Mouse (Mus musculus) urinary bladder, adult 2 months (tissue): ENCODE data around the gene Efcc1. TPM values are rescaled to one million over a fixed set of nuclear protein-coding genes. Genes with fewer than 3 reads are reported as not detected.

Source experiments
- DNase-seq: peaks from one replicate; pipeline ENCODE4 v3.0.0; 2022; ENCODE audit warnings: low spot score
- polyA plus RNA-seq: library from polyadenylated mRNA; depleted of rRNA; stranded (reverse); fragments of >200 nt; gene quantifications from 2 replicates; pipeline ENCODE4 v1.2.3, GENCODE M21; 2012

Efcc1 gene
- polyA plus RNA-seq, 1 experiment, result 3.9 TPM

GRCm38 (mm10) chr6:87778294-87779173 is 47.9 kb downstream of the Efcc1 start:
- DNase-seq, result no peak

- no peak for DNase-seq
Observed at GRCm38 (mm10) chr6:87779174-87780165, 48.8 kb downstream of the Efcc1 start.

GRCm38 (mm10) chr6:87780546-87781301 is 50.1 kb downstream of the Efcc1 start:
- no peak for DNase-seq

- no peak for DNase-seq
Observed at GRCm38 (mm10) chr6:87784033-87784432, 53.4 kb downstream of the Efcc1 start.

- no peak for DNase-seq
Observed at GRCm38 (mm10) chr6:87786621-87787020, 56.0 kb downstream of the Efcc1 start.

GRCm38 (mm10) chr6:87787108-87787890 is 56.6 kb downstream of the Efcc1 start:
- no peak for DNase-seq

GRCm38 (mm10) chr6:87788266-87788895 is 57.7 kb downstream of the Efcc1 start:
- DNase-seq, result no peak

GRCm38 (mm10) chr6:87788896-87789587 is 58.4 kb downstream of the Efcc1 start:
- DNase-seq, result no peak

- DNase-seq, result no peak
Observed at GRCm38 (mm10) chr6:87789791-87790190, 59.1 kb downstream of the Efcc1 start.

- DNase-seq, result no peak
Observed at GRCm38 (mm10) chr6:87790779-87791480, 60.3 kb downstream of the Efcc1 start.

GRCm38 (mm10) chr6:87791826-87792225 is 61.2 kb downstream of the Efcc1 start:
- no peak for DNase-seq

- no peak for DNase-seq
Observed at GRCm38 (mm10) chr6:87793821-87794510, 63.3 kb downstream of the Efcc1 start.

GRCm38 (mm10) chr6:87795385-87796150 is 64.9 kb downstream of the Efcc1 start:
- no peak for DNase-seq

GRCm38 (mm10) chr6:87796251-87796880 is 65.7 kb downstream of the Efcc1 start:
- no peak for DNase-seq

GRCm38 (mm10) chr6:87797321-87797720 is 66.7 kb downstream of the Efcc1 start:
- DNase-seq, result no peak

GRCm38 (mm10) chr6:87799576-87799975 is 68.9 kb downstream of the Efcc1 start:
- DNase-seq, result no peak

- no peak for DNase-seq
Observed at GRCm38 (mm10) chr6:87802462-87802861, 71.8 kb downstream of the Efcc1 start.
